Mouse (Mus musculus) ES-E14 (cell line): ENCODE results near the gene Tmprss13.

Experiments
- MAFK ChIP-seq: IDR thresholded peaks from 2 replicates; pipeline ENCODE4 v1.6.1; 2014; ENCODE audit warnings: mild to moderate bottlenecking, low read depth, low read length, inconsistent platforms; ENCODE audit not compliant: insufficient read depth
- ZC3H11A ChIP-seq: IDR thresholded peaks from 2 replicates; pipeline ENCODE4 v1.6.1; 2012; ENCODE audit warnings: low read depth, mild to moderate bottlenecking, inconsistent platforms, low read length, borderline replicate concordance
- ZNF384 ChIP-seq: IDR thresholded peaks from 2 replicates; pipeline ENCODE4 v1.6.1; 2012; ENCODE audit warnings: low read depth, low read length, inconsistent platforms

DNA sequence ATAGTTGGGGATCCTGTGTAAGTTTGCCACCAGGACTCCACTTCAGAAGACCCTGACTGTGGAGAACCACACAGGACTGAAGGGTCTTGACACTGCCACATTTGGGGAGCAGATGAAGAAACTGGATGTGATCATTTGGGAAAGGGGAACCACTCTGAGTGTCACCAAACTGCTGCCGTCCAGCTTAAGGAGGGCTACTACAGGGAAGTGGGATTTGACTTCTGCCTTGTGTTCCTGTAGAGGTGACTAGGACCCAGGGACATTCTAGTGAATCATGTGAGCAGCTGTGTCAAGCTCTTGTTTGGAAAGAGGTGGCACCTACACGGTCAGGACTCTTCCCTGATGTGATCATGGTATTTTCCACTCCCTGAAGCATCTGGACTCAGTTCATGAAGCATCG lies 5.0 kb upstream of the Tmprss13 start:
- TF ChIP-seq ZC3H11A (no peak), ZNF384 (no peak), MAFK (no peak)
